Mouse (Mus musculus) kidney, postnatal 14 days (tissue): ENCODE measurements around the gene Acd.

Source experiments
- DNase-seq: peaks from one replicate; pipeline ENCODE4 v3.0.0; 2022; ENCODE audit warnings: mixed read lengths

Gene Acd

GRCm38 (mm10) chr8:105700566-105700965, 336 bp downstream of the Acd start:
- peak; percentile 70 for DNase-seq

- DNase-seq = no peak
Observed at GRCm38 (mm10) chr8:105699488-105700215, 1.2 kb downstream of the Acd start.

- DNase-seq = no peak
Observed at GRCm38 (mm10) chr8:105698734-105699133, 2.2 kb downstream of the Acd start.

GRCm38 (mm10) chr8:105697196-105697780, 3.6 kb downstream of the Acd start:
- DNase-seq = no peak

GRCm38 (mm10) chr8:105695080-105695780, 5.7 kb downstream of the Acd start:
- no peak for DNase-seq

GRCm38 (mm10) chr8:105694051-105694799, 6.7 kb downstream of the Acd start:
- DNase-seq = no peak

GRCm38 (mm10) chr8:105693648-105694047, 7.3 kb downstream of the Acd start:
- peak; percentile 84 for DNase-seq

GRCm38 (mm10) chr8:105692449-105693182, 8.3 kb downstream of the Acd start:
- no peak for DNase-seq

GRCm38 (mm10) chr8:105690978-105691377, 9.9 kb downstream of the Acd start:
- DNase-seq = no peak

- no peak for DNase-seq
Observed at GRCm38 (mm10) chr8:105689983-105690360, 10.9 kb downstream of the Acd start.

- no peak for DNase-seq
Observed at GRCm38 (mm10) chr8:105689256-105689982, 11.5 kb downstream of the Acd start.

GRCm38 (mm10) chr8:105688242-105688752, 12.6 kb downstream of the Acd start:
- DNase-seq = no peak

- DNase-seq = no peak
Observed at GRCm38 (mm10) chr8:105687512-105687911, 13.4 kb downstream of the Acd start.

- DNase-seq = no peak
Observed at GRCm38 (mm10) chr8:105686551-105686950, 14.4 kb downstream of the Acd start.

GRCm38 (mm10) chr8:105685796-105686308, 15.1 kb downstream of the Acd start, which contains the start of gene Carmil2:
Carmil2 (plus strand) TSS chr8:105686274.
- DNase-seq = peak; percentile 61

- DNase-seq = no peak
Observed at GRCm38 (mm10) chr8:105685325-105685724, 15.6 kb downstream of the Acd start.

GRCm38 (mm10) chr8:105677891-105678290, 23.0 kb downstream of the Acd start:
- no peak for DNase-seq

- DNase-seq = peak; percentile 36
Observed at GRCm38 (mm10) chr8:105661167-105661566, 39.7 kb downstream of the Acd start.

- DNase-seq = no peak
Observed at GRCm38 (mm10) chr8:105657641-105658040, 43.3 kb downstream of the Acd start.

- DNase-seq = no peak
Observed at GRCm38 (mm10) chr8:105648929-105649328, 52.0 kb downstream of the Acd start.
